Mouse (Mus musculus) spleen, embryonic (tissue): ENCODE data around the gene Slc9a7.

ENCODE experiments used
- CTCF ChIA-PET: fragments of 350-600 bp; sonication (Branson Sonifier 250); formaldehyde crosslinking; loops from one replicate; lab custom pipeline; 2022; lab: Charles Lee

The Slc9a7 gene

GRCm38 (mm10) chrX:20291282-20292039 lies at the start of gene Slc9a7:
Gene Slc9a7 (minus strand): TSS chrX:20291807.
- CTCF ChIA-PET, result no interaction called here

- CTCF ChIA-PET, result interaction anchor here (0.7 to 0.9 kb wide), 2 partner anchors 43 to 124 kb away, joined by 3 read pairs; no protein-coding TSS in a partner anchor
Measured at GRCm38 (mm10) chrX:20335722-20336121, 44.1 kb upstream of the Slc9a7 start.

- CTCF ChIA-PET, result no interaction called here
Measured at GRCm38 (mm10) chrX:20332756-20333155, 41.1 kb upstream of the Slc9a7 start.

GRCm38 (mm10) chrX:20307215-20307614 lies 15.6 kb upstream of the Slc9a7 start:
- CTCF ChIA-PET, result no interaction called here

- CTCF ChIA-PET, result no interaction called here
Measured at GRCm38 (mm10) chrX:20305941-20306340, 14.3 kb upstream of the Slc9a7 start.

GRCm38 (mm10) chrX:20303280-20303679 lies 11.7 kb upstream of the Slc9a7 start:
- CTCF ChIA-PET, result no interaction called here

GRCm38 (mm10) chrX:20292040-20292417 lies 422 bp upstream of the Slc9a7 start:
- CTCF ChIA-PET, result no interaction called here

GRCm38 (mm10) chrX:20290715-20291114 lies 892 bp downstream of the Slc9a7 start:
- CTCF ChIA-PET, result no interaction called here

GRCm38 (mm10) chrX:20288674-20289073 lies 2.9 kb downstream of the Slc9a7 start:
- CTCF ChIA-PET, result no interaction called here

- CTCF ChIA-PET, result no interaction called here
Measured at GRCm38 (mm10) chrX:20286254-20286653, 5.4 kb downstream of the Slc9a7 start.

- CTCF ChIA-PET, result no interaction called here
Measured at GRCm38 (mm10) chrX:20279424-20279823, 12.2 kb downstream of the Slc9a7 start.

GRCm38 (mm10) chrX:20273854-20274253 lies 17.8 kb downstream of the Slc9a7 start:
- CTCF ChIA-PET, result no interaction called here

- CTCF ChIA-PET, result no interaction called here
Measured at GRCm38 (mm10) chrX:20271980-20272379, 19.6 kb downstream of the Slc9a7 start.

- CTCF ChIA-PET, result no interaction called here
Measured at GRCm38 (mm10) chrX:20269980-20270379, 21.6 kb downstream of the Slc9a7 start.

GRCm38 (mm10) chrX:20264370-20264769 lies 27.2 kb downstream of the Slc9a7 start:
- CTCF ChIA-PET, result no interaction called here

GRCm38 (mm10) chrX:20228102-20228501 lies 63.5 kb downstream of the Slc9a7 start:
- CTCF ChIA-PET, result interaction anchor here (0.7 kb wide), 1 partner anchor 113 kb away, joined by 3 read pairs; no protein-coding TSS in a partner anchor

- CTCF ChIA-PET, result no interaction called here
Measured at GRCm38 (mm10) chrX:20221486-20221885, 70.1 kb downstream of the Slc9a7 start.

- CTCF ChIA-PET, result no interaction called here
Measured at GRCm38 (mm10) chrX:20185616-20186015, 106.0 kb downstream of the Slc9a7 start.

- CTCF ChIA-PET, result no interaction called here
Measured at GRCm38 (mm10) chrX:20176792-20177191, 114.8 kb downstream of the Slc9a7 start.

- CTCF ChIA-PET, result no interaction called here
Measured at GRCm38 (mm10) chrX:20168430-20168829, 123.2 kb downstream of the Slc9a7 start.

- CTCF ChIA-PET, result no interaction called here
Measured at GRCm38 (mm10) chrX:20164984-20165383, 126.6 kb downstream of the Slc9a7 start.

GRCm38 (mm10) chrX:20162322-20162711 lies 129.3 kb downstream of the Slc9a7 start:
- CTCF ChIA-PET, result no interaction called here

GRCm38 (mm10) chrX:20161687-20162321 lies 129.8 kb downstream of the Slc9a7 start:
- CTCF ChIA-PET, result no interaction called here
